Mouse (Mus musculus) bone marrow macrophage, adult 2 months (primary cell): ENCODE measurements around the gene Heatr9. TPM values are rescaled to one million over a fixed set of nuclear protein-coding genes. Genes with fewer than 3 reads are reported as not detected.

Source experiments
- H3K27ac ChIP-seq: 2 replicates; pipeline ENCODE4 v1.5.1; 2012; ENCODE audit warnings: low read depth, low read length; ENCODE audit not compliant: insufficient read depth
- H3K4me1 ChIP-seq: 2 replicates; pipeline ENCODE4 v1.6.1; 2012; ENCODE audit warnings: low read length; ENCODE audit not compliant: control insufficient read depth, insufficient read depth
- H3K4me3 ChIP-seq: 2 replicates; pipeline ENCODE4 v1.5.1; 2012; ENCODE audit warnings: mild to moderate bottlenecking, low read length, moderate library complexity; ENCODE audit not compliant: insufficient read depth
- CTCF ChIP-seq: IDR thresholded peaks from 2 replicates; pipeline ENCODE4 v1.5.1; 2012; ENCODE audit warnings: low read depth, mild to moderate bottlenecking, low read length, moderate library complexity
- POLR2A ChIP-seq: IDR thresholded peaks from 2 replicates; pipeline ENCODE4 v1.6.1; 2012; ENCODE audit warnings: mild to moderate bottlenecking, low read depth, low read length, borderline replicate concordance
- polyA plus RNA-seq: library from polyadenylated mRNA; stranded (reverse); fragments of >200 nt; gene quantifications from 2 replicates; pipeline ENCODE4 v1.2.4, GENCODE M21; 2012; ENCODE audit not compliant: missing spikeins, insufficient read depth, insufficient read length

The Heatr9 gene
- polyA plus RNA-seq, 1 experiment = not detected

DNA sequence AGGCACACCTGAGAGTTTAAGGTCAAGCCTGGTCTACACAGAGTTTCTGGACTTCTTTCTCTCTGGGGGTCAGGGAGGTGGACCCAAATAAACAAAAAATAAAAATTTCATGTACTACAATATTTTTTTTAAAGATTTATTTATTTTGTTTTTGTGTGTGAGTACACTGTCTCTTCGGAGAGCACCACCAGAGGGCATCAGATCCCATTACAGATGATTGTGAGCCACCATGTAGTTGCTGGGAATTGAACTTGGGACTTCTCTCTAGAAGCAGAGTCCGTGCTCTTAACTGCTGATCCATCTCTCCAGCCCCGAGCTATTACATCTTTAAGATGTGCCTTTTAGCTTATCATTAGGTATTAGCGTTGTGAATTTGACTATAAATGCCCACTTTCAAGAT lies 30.5 kb downstream of the Heatr9 start:
- H3K4me1 ChIP-seq = no peaks in the 10 kb centered on the region

DNA sequence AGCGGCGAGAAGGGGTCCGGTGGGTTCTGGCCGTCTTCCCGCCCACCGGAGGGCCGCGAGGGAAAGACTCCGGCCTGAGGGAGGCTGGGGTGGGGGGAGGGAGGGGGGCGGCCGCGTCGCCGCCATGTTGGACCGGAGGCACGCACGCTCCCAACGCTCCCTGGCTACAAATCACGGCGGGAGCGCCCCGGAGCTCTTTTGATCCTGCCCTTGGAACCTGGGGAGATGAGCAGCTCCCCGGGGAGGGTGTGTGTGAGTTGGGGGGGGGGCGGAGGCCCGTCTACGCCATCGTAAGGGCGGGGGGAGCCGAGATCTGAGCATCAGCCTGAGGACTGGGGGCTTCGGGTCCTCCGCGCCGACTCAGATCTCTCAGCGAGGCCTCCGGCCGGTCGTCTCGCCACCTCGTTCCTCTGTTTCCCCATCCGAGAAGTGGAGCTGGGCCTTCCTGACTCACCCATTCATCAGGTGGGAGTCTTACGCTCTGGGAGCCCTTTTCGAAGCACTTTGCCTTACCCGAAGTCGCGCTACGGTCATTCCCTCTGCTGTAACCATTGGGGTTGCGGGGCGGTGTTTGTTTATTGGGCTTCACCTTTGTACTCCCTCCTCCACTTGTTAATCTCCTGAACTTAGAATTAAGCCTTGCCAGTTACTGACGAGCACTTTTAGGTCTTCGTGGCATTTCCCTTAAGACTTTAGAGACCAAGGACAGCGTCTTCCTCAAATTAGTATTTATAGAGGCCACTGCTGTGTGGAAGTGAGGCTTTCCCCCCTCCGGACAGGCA lies 48.5 kb downstream of the Heatr9 start:
- H3K27ac ChIP-seq = peak overlapping the region; percentile 64
- peak overlapping the region; percentile 85 for H3K4me3 ChIP-seq
- TF ChIP-seq CTCF = no peak
- TF ChIP-seq POLR2A = no peak
- H3K4me1 ChIP-seq = peaks cover 11% of the 10 kb centered on the region

More for the DNA sequence above, 30.5 kb downstream of the Heatr9 start:
- H3K4me3 ChIP-seq = no peak overlapping the region
- no peak overlapping the region for H3K27ac ChIP-seq
- TF ChIP-seq CTCF = no peak
- TF ChIP-seq POLR2A = no peak

GRCm38 (mm10) chr11:83472324-83473234 lies 49.4 kb downstream of the Heatr9 start, which contains the start of gene Taf15:
TSS of gene Taf15 (plus strand) at chr11:83473086.
- H3K4me3 ChIP-seq = peak within 1 kb of the TSS; percentile 85
- TF ChIP-seq CTCF (peak; percentile 94), POLR2A (no peak)
- H3K27ac ChIP-seq = peak within 1 kb of the TSS; percentile 87
- H3K4me1 ChIP-seq = peaks cover 11% of the 10 kb centered on the region

DNA sequence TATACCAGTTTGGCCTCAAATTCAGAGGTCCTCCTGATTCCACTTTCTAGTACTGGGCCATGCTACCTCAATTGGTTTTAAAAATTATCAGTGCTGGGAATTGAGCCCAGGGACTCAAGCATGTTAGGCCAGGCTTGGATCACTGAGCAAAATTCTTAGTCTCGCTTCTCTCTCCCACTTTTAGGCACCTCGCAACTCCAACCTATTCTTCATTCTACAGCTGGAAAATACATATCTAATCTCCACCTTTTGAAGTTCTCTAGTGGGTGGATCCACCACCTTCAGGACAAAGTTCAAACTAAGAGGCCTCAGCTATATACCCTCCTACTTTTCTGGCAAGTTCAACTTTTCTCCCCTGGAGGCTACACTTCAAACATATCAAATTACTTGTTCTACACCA lies 50.2 kb downstream of the Heatr9 start:
- TF ChIP-seq CTCF (no peak), POLR2A (no peak)
- H3K4me1 ChIP-seq = peaks cover 11% of the 10 kb centered on the region
- no peak overlapping the region for H3K27ac ChIP-seq
- no peak overlapping the region for H3K4me3 ChIP-seq

DNA sequence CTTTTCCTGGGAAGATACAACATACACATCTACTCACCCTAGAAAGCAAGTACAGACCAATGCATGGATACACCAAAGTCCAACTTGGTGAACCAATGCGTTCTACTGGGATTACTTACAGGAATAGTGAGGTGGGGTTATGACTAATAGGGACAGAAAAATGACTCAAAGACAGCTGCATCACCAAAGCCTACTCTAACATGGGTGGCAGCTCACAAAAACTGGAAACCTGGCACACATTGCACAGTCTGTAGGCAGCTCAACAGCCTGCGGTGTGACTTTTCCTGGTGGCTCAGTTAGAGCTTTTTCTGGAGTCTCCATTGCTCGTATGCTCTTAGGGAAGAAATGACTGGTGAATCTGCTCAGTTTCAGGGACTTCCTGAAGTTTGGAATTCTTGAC lies 53.2 kb downstream of the Heatr9 start:
- peaks cover 8% of the 10 kb centered on the region for H3K4me1 ChIP-seq
- H3K27ac ChIP-seq = no peak overlapping the region
- no peak overlapping the region for H3K4me3 ChIP-seq
- TF ChIP-seq POLR2A (no peak), CTCF (no peak)

- H3K4me1 ChIP-seq = peaks cover 13% of the 10 kb centered on the region
- H3K4me3 ChIP-seq = no peak overlapping the region
- H3K27ac ChIP-seq = no peak overlapping the region
- no peak for TF ChIP-seq POLR2A
- TF ChIP-seq CTCF = no peak
Observed at GRCm38 (mm10) chr11:83467120-83467652, 54.8 kb downstream of the Heatr9 start.

- Histone ChIP-seq H3K27ac (no peak overlapping the region), H3K4me3 (no peak overlapping the region), H3K4me1 (peaks cover 8% of the 10 kb centered on the region; the same call in 1 of the 2 replicates)
- no peak for TF ChIP-seq CTCF
- TF ChIP-seq POLR2A = no peak
Observed at GRCm38 (mm10) chr11:83465976-83466375, 56.0 kb downstream of the Heatr9 start.

DNA sequence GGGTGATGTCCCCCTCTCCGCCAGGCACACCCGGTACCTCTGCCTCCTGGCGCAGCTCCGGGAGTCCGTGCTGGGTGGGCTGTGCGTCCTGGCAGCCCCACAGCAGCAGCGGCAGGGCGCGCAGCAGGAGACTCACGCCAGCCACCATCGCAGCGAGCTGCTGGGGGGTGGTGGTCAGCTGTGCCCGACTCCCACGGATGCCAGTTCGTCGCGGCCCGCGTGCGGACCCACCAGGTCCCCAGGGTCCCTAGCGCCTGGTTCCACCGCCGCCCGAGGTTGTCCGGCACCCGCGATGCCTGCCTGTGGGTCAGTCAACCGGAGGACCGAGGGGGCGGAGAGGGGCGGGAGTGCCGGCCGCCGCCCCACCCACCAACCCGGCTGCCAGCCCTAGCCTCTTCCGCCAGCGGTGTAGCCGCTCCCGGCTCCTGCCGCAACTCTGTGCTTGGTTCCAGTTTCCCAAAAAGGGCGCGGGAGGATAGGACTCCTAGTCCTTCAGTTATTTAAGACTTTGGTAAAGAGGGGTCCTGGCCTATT lies 59.2 kb downstream of the Heatr9 start, which contains the start of gene Mmp28:
Gene Mmp28 (minus strand): TSS at position 361 of the 534 bp plus-strand sequence.
- H3K4me3 ChIP-seq = peak within 1 kb of the TSS; percentile 74
- H3K27ac ChIP-seq = no peak within 1 kb of the TSS
- TF ChIP-seq CTCF = no peak
- TF ChIP-seq POLR2A = no peak
- peaks cover 17% of the 10 kb centered on the region for H3K4me1 ChIP-seq

Other genes starting within 250 kb of the Heatr9 start
- not detected in 2 replicates for gene Slfn14, start 235.4 kb downstream of the Heatr9 start, polyA plus RNA-seq
- gene Ap2b1, start 223.2 kb downstream of the Heatr9 start, polyA plus RNA-seq = 59.5 and 69.7 TPM in 2 replicates
- 6.2 and 12.2 TPM in 2 replicates for gene Pex12, start 219.6 kb downstream of the Heatr9 start, polyA plus RNA-seq
- gene Rasl10b, start 113.0 kb downstream of the Heatr9 start, polyA plus RNA-seq = not detected in 2 replicates
- not detected in 2 replicates for gene Gas2l2, start 92.7 kb downstream of the Heatr9 start, polyA plus RNA-seq
- not detected in 2 replicates for gene 1700020L24Rik, start 84.5 kb downstream of the Heatr9 start, polyA plus RNA-seq
- gene Mmp28, start 59.1 kb downstream of the Heatr9 start, polyA plus RNA-seq = 0.57 and 0.58 TPM in 2 replicates
- 81.6 and 104 TPM in 2 replicates for gene Taf15, start 49.1 kb downstream of the Heatr9 start, polyA plus RNA-seq
- 18.6 and 24.6 TPM in 2 replicates for gene Ccl5, start 8.3 kb upstream of the Heatr9 start, polyA plus RNA-seq
- gene Ccl9, start 56.5 kb upstream of the Heatr9 start, polyA plus RNA-seq = 650 and 692 TPM in 2 replicates
- gene Ccl6, start 70.9 kb upstream of the Heatr9 start, polyA plus RNA-seq = 168 and 174 TPM in 2 replicates
- not detected in 2 replicates for gene Rpl9-ps1, start 123.4 kb upstream of the Heatr9 start, polyA plus RNA-seq
- 129 and 135 TPM in 2 replicates for gene Ccl3, start 127.2 kb upstream of the Heatr9 start, polyA plus RNA-seq
- gene Ccl4, start 140.4 kb upstream of the Heatr9 start, polyA plus RNA-seq = 78.8 and 104 TPM in 2 replicates
- gene Wfdc17, start 181.8 kb upstream of the Heatr9 start, polyA plus RNA-seq = 530 and 532 TPM in 2 replicates
- 1.9 and 2.4 TPM in 2 replicates for gene Wfdc18, start 186.8 kb upstream of the Heatr9 start, polyA plus RNA-seq
- not detected in 2 replicates for gene Wfdc21, start 224.8 kb upstream of the Heatr9 start, polyA plus RNA-seq
- 13.1 and 17.5 TPM in 2 replicates for gene Heatr6, start 231.5 kb upstream of the Heatr9 start, polyA plus RNA-seq